Mouse (Mus musculus) G1E (cell line): ENCODE results near the gene Gmppb.

Experiments used
- CTCF ChIP-seq: IDR thresholded peaks from 2 replicates; pipeline ENCODE4 v1.5.1; 2012; ENCODE audit warnings: low read depth, low read length, inconsistent platforms, mixed read lengths
- GATA1 ChIP-seq: IDR thresholded peaks from 2 replicates; pipeline ENCODE4 v1.6.1; 2012; ENCODE audit warnings: borderline replicate concordance, low read length, inconsistent platforms, mixed read lengths
- TAL1 ChIP-seq: conservative IDR thresholded peaks from 2 replicates; pipeline ENCODE4 v1.6.1; 2012; ENCODE audit warnings: low read depth, low read length, inconsistent platforms, mixed read lengths

DNA sequence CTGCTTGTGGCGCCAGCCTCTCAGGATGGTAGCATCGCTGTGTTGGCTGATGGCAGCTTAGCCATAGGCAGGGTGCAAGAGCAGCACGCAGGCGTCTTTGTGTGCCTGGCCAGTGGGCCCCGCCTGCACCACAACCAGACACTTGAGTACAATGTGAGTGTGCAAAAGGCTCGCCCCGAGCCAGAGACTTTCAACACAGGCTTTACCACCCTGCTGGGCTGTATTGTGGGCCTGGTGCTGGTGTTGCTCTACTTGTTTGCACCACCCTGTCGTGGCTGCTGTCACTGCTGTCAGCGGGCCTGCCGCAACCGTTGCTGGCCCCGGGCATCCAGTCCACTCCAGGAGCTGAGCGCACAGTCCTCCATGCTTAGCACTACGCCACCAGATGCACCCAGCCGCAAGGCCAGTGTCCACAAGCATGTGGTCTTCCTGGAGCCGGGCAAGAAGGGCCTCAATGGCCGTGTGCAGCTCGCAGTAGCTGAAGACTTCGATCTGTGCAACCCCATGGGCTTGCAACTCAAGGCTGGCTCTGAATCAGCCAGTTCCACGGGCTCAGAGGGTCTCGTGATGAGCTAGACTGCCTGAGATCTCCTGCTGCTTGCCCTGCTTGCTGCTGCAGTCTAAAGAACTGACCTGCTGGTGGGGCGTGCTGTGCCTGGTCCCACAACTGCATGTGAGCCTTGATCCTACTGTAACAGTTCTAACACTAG, 5.4 kb downstream of the Gmppb start:
- TF ChIP-seq CTCF (no peak), TAL1 (no peak), GATA1 (no peak)
